Mouse (Mus musculus): ENCODE measurements around the gene Timd4.

Gene Timd4

DNA sequence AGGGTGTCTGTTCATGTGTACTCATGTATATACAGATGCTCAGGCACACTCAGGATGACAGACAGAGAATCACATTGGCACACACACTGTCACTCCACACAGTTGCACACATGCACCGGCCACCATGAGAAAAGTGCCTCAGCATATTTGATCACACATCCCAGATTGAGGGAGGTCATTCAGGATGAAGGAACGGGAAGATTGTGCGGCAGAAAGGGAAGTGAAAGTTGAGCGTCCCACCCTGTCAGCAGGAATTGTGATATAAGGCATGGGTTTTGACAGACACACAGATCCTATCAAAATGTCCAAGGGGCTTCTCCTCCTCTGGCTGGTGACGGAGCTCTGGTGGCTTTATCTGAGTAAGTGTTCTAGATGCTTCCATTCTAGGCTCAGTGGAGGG lies at the start of gene Timd4:
Gene Timd4 (plus strand): TSS at position 290 of the 400 bp plus-strand sequence.
- DNase-seq = no peak

GRCm38 (mm10) chr11:46776879-46777278 lies 33.7 kb upstream of the Timd4 start:
- DNase-seq = no peak

DNA sequence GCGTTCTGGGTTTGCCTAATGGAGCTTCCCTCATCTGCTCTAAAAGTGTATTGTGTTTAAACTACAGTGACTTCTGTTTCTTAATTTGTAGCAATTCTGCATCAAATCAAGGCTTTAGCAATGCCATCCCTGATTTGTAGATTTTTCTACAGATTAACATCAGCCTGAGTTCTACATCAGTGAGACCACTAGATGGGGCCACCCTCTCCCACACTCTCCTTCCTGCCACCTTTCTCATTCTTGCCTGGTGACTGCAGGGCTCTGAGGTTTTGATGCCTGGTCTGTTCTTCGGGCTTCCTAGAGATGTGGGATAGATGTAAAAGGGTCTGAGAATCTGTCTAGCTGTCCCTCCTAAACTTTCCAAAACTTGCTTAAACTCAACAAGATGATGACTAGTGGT lies 30.8 kb upstream of the Timd4 start:
- DNase-seq = no peak

- DNase-seq = no peak
Measured at GRCm38 (mm10) chr11:46804440-46804839, 6.2 kb upstream of the Timd4 start.

DNA sequence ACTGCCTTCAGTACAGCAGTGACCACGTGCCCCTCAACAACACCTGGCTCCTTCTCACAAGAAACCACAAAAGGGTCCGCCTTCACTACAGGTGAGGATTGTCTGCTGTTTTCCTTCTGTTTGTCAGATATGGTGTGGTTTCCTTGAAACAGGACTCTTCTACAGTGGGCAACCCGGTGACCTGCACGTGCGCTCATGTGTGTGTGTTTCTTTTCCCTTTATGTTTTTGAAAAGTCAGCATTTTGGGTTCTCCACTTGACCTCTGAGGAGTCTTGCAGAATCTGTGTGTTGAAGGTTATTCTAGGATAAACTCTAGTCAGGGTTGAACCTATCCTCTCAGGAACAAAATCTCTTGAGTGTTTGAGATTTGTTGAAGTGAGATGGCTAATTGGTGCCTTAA lies 7.1 kb downstream of the Timd4 start:
- no peak for DNase-seq

GRCm38 (mm10) chr11:46819930-46820329 lies 9.3 kb downstream of the Timd4 start:
- DNase-seq = no peak

DNA sequence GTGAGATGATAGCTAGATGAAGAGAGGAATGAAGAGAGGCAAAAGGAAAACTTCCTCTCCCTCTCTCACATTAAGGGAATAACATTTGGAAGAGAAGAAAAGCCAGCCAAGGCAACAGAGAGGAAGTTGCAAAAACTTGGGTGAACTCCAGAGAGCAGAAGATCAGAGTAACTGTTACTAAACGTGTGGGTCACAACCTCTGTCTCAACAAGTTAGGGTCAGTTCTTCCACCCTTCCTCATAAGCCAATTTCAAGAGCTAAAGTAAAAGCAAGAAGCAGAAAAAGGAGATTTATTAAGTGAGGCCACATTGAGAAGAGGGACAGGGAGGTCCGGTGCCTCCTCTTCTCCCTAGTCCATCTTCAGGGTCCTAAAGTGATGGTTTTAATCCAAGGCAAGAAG lies 19.7 kb downstream of the Timd4 start:
- DNase-seq = no peak

DNA sequence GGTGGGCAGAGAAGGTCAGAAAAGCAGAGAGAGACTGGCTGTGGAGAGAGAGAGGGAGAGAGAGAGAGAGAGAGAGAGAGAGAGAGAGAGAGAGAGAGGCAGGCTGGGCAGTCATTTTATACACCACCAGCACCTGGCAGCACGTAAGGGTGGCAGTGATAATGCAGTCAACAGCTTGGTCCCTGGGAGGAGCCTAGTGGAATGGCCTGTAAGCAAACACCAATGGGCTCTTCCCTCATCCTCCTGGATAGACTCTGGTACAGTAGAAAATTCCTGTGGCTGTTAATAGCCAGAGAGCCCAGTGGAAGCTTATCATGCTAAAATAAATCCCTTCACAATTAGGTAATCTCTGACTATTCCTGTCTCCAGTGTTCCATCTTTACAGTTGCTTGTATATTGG lies 24.5 kb downstream of the Timd4 start:
- no peak for DNase-seq

DNA sequence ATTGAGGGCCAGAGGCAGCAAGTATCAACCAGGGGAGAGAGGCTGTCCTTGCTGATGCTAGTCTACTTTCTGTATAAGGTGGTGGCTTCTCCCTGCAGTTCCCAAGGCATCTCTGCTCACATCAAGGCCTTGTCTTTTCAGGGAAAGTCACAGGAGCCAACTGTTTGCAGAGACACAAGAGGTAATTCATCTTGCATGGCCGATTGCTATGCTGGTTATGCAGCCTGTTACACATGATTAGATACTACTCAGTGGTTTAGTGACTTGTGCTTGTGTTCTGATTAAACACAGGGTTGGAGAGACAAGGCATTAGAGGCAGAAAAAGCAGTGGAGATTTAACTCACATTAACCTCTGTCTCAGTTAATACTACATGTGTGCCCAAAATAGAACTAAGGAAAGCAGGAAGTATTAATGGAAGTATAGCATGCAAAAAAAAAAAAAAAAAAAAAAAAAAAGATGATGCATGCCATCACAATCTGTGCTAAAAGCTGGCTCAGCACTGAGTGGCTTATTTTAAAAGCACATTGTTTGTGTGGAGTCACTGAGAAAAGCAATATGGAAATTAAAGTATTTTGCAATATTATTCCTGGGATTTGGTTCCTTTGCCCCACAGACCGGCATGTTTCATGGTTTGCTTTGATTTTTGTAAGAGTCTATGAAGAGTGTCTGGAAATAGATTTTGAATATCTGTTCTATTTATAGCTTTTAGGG lies 31.6 kb downstream of the Timd4 start:
- DNase-seq = no peak

DNA sequence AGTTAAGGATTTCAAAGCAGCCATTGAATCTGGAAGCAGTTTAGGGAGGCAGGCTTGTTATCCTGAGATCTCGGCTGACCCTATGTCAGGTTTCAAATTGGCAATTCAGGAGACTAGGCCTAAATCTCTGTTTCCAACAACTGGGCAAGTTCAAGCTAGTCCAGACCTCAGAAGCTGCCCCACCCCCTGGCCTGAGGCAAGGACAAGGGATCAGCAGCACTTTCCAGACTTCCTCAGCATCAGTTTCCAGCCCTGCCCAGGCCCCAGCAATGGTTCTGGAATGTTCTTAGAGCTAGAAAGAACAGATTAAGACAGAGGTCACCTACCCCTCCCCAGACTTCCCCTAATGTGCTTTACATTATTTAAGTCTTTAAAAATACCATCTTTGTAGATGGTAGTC lies 36.1 kb downstream of the Timd4 start:
- no peak for DNase-seq

- no peak for DNase-seq
Measured at GRCm38 (mm10) chr11:46847827-46848220, 37.2 kb downstream of the Timd4 start.

GRCm38 (mm10) chr11:46848221-46848971 lies 37.8 kb downstream of the Timd4 start:
- DNase-seq = no peak

DNA sequence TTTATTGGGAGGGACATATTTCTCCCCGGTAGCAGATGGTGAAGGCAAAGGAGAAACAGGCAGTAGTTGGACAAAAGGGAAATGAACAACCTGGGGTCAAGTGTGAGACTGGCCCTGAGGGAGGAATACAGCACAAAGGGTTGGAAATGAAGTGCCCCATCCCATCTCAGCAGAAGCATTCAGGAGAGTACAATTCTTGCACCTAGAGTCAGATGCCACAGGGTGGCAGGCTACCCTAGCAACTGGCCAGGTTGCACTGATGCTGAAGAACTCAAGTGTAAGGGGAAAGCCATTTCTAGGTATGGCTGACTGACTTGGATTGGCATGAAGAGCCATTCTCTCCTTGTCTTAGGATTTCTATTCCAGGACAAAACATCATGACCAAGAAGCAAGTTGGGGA lies 54.2 kb downstream of the Timd4 start:
- DNase-seq = peak; percentile 14 to 34

GRCm38 (mm10) chr11:46868594-46868993 lies 58.0 kb downstream of the Timd4 start:
- DNase-seq = no peak

DNA sequence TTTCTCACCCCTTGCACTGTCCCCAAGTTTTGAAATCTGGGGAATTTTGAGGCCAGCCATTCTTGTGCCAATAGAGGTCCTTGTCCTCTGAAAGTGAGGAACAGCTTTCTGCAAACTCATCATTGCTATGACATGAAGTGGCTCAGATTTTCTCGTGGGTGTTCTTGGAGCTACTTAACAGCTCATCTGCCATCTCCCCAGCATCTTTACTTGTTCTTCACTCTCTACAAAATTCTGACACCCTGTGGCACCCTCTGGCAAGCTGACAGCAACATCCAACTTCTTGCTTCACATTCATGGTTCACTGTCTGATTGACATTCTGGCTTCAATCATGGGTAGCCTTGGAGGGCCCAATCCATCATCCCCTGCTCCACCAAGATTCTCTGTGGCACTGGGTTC lies 65.2 kb downstream of the Timd4 start:
- no peak for DNase-seq

DNA sequence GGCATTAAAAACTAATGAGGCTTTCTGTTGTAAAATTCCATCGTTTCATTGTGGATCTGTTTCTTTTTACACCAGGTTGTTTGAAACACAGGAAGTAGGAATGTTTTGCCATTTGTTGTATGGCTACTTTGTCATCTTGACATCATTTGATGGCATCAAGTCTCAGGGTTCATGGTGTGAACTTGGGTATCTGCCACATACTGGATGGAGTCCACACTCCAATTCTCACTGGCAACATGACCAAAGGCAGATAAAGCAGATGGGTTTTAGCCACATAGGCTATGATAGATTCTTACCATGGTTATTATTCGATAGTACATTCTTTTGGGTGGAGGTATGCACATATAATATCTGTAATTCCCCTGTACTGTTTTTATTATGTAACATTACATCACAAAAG lies 71.9 kb downstream of the Timd4 start:
- peak in 1 of 2 experiments; percentile 3 for DNase-seq

GRCm38 (mm10) chr11:46889093-46889492 lies 78.5 kb downstream of the Timd4 start:
- DNase-seq = no peak
